Comparison of ENCODE assay signal across 14 mouse cellular contexts in the genomic region with DNA sequence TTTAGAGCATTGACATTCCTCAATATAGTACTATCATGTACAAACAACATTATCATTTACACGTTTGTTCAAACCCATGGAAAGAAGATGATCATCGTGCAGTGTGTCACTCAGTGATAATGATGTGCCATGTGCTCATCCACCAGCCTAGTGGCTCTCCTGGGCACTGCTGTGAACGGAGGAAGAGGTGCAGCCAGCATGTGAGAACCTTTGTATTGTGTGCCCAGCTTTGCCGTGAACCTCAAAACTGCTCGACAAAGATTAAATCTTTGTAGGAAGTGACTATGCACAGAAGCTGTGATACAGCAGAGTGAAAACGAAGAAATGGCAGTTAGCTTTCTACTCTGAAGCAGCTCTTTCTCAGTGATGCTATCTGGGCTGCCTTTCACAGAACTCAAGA. TPM values are rescaled to one million over a fixed set of nuclear protein-coding genes. Genes with fewer than 3 reads are reported as not detected.
DNase-seq lines count a peak whose midpoint lies in the region; ATAC-seq and TF ChIP-seq lines count a peak whose summit lies in the region.
"Had no signal": no experiment of that assay in that cellular context is flagged by ENCODE, and none has a peak within 500 bp of the region (broad histone marks: within the 10 kb centered on the region; RNA-seq: fewer than 3 reads in every experiment).

No protein-coding gene starts in this region.

- H3K4me3 ChIP-seq in liver, embryonic 14.5 days (ENCODE audit: insufficient read depth in 1 of 2, low read depth in 2 of 2, low read length in 2 of 2) = no peak overlapping the region
- H3K4me3 ChIP-seq in thymus, adult 2 months (ENCODE audit: control insufficient read depth, insufficient read depth, low read length) = no peak overlapping the region
- H3K4me3 ChIP-seq: embryonic facial prominence, embryonic 10.5 days; forebrain, embryonic 12.5 days had no signal

- peak; percentile 78 for ATAC-seq in liver, embryonic 14.5 days (ENCODE audit: insufficient read depth)

- no peaks in the 10 kb centered on the region for H3K9me3 ChIP-seq in liver, embryonic 14.5 days (ENCODE audit: control insufficient read depth, low read length)
- H3K9me3 ChIP-seq: embryonic facial prominence, embryonic 10.5 days; forebrain, embryonic 12.5 days had no signal

- no peak for TF ChIP-seq POLR2A in thymus, adult 2 months (IDR thresholded peaks at IDR 0.05; ENCODE audit: control insufficient read depth, extremely low read depth, insufficient read depth, low read length, poor library complexity)

- peak; percentile 59 for TF ChIP-seq CTCF in liver, embryonic 14.5 days (IDR thresholded peaks at IDR 0.05; ENCODE audit: low read depth)
- TF ChIP-seq CTCF in thymus, adult 2 months (IDR thresholded peaks at IDR 0.05; ENCODE audit: borderline replicate concordance, control insufficient read depth, extremely low read depth, insufficient read depth, low read length, poor library complexity) = no peak

- TF ChIP-seq EP300 in liver, embryonic 14.5 days (IDR thresholded peaks at IDR 0.05; ENCODE audit: low read depth) = no peak

- 0 out of 2 replicates have a peak overlapping the region, but pooled peaks have one; percentile 22 for H3K4me2 ChIP-seq in liver, embryonic 14.5 days (ENCODE audit: low read depth)
- H3K4me2 ChIP-seq: forebrain, embryonic 12.5 days had no signal

- intact Hi-C loops in left cerebral cortex, postnatal 25 days (cut with DNase I) = no loop called here

- DNase-seq in CD8-positive naive resting alpha-beta T cell, adult 2 months (ENCODE audit: low read depth in 2 of 2, low spot score in 2 of 2) = peak; percentile 19 to 35
- DNase-seq in c-Kit-positive CD71-positive TER-119-positive erythroid progenitor cells, embryonic 14.5 days (ENCODE audit: low spot score) = peak; percentile 38
- peak in 1 of 3 experiments; percentile 37 for DNase-seq in liver, embryonic 14.5 days (ENCODE audit: low read depth in 3 of 3, low spot score in 3 of 3)
- DNase-seq in thymus, adult 2 months = peak; percentile 24
- no peak for DNase-seq in left cerebral cortex, postnatal 25 days (ENCODE audit: low spot score in 2 of 2)
- DNase-seq in frontal cortex, adult 2 months (ENCODE audit: extremely low spot score in 1 of 2, low spot score in 1 of 2) = no peak
- DNase-seq in cerebellum, adult 9-10 months = no peak
- DNase-seq: cerebellum, adult 2 months; gastrocnemius, postnatal 36 days; heart, postnatal 36 days; spleen, adult 18-20 months had no signal

- 9% methylated on average over 6 of the region's 6 CpGs for WGBS in liver, embryonic 14.5 days (ENCODE audit: insufficient replicate concordance)
- 5% methylated on average over 6 of the region's 6 CpGs for WGBS in thymus, adult 2 months

- H3K9ac ChIP-seq in liver, embryonic 14.5 days (replicated peaks) = no peak overlapping the region
- H3K9ac ChIP-seq: forebrain, embryonic 12.5 days had no signal

- peaks cover 14 to 20% of the 10 kb centered on the region in 2 experiments for H3K4me1 ChIP-seq in liver, embryonic 14.5 days (replicated peaks; ENCODE audit: control insufficient read depth in 2 of 2, insufficient read depth in 2 of 2, low read length in 1 of 2)
- peaks cover 8% of the 10 kb centered on the region for H3K4me1 ChIP-seq in thymus, adult 2 months (replicated peaks; ENCODE audit: control insufficient read depth, insufficient read depth, low read length)
- H3K4me1 ChIP-seq: embryonic facial prominence, embryonic 10.5 days; forebrain, embryonic 12.5 days had no signal

- no peaks in the 10 kb centered on the region for H3K36me3 ChIP-seq in liver, embryonic 14.5 days (replicated peaks; ENCODE audit: control insufficient read depth, insufficient read depth, low read depth)
- H3K36me3 ChIP-seq in thymus, adult 2 months (ENCODE audit: control insufficient read depth, insufficient read depth, low read length) = no peaks in the 10 kb centered on the region
- H3K36me3 ChIP-seq: embryonic facial prominence, embryonic 10.5 days; forebrain, embryonic 12.5 days had no signal

- H3K27me3 ChIP-seq in liver, embryonic 14.5 days (ENCODE audit: control insufficient read depth, insufficient read depth, low read length) = no peaks in the 10 kb centered on the region
- H3K27me3 ChIP-seq in thymus, adult 2 months (ENCODE audit: control insufficient read depth, insufficient read depth, low read length) = no peaks in the 10 kb centered on the region
- H3K27me3 ChIP-seq: forebrain, embryonic 12.5 days had no signal

- peak overlapping the region; percentile 15; the same call in 1 of the 2 replicates for H3K27ac ChIP-seq in liver, embryonic 14.5 days
- H3K27ac ChIP-seq in thymus, adult 2 months (ENCODE audit: control insufficient read depth, insufficient read depth, low read length) = peak overlapping the region; percentile 48; the same call in 1 of the 2 replicates
- H3K27ac ChIP-seq: embryonic facial prominence, embryonic 10.5 days; forebrain, embryonic 12.5 days; kidney, postnatal 0 days had no signal

RNA-seq across cellular contexts. Expression of a gene that starts 32.6 kb away (rescaled TPM):
- 20.5 and 37.4 TPM in 2 replicates for polyA plus RNA-seq in liver, embryonic 14.5 days (2012; rRNA removed)
- 81.3 and 86.2 TPM in 2 replicates for polyA plus RNA-seq in liver, embryonic 14.5 days (2014; fragmentation: Nextera tagmentation; extraction: Ambion mirVana)
- 11.8 and 14.4 TPM in 2 replicates for polyA plus RNA-seq in thymus, adult 2 months (2012; rRNA removed)
- total RNA-seq in left cerebral cortex, postnatal 25 days (2021) = 10 to 100 TPM; 71.5 to 76.4 TPM
- polyA plus RNA-seq in frontal cortex, adult 2 months (2012; rRNA removed) = 55.6 and 59.0 TPM in 2 replicates

Comparison
In these comparisons a context has a peak if more than half of its experiments do, and no peak if none do; other contexts are left out.
1. DNase-seq: peak in CD8-positive naive resting alpha-beta T cell, adult 2 months (2 of 2), c-Kit-positive CD71-positive TER-119-positive erythroid progenitor cells, embryonic 14.5 days (single experiment) and thymus, adult 2 months (single experiment); none in left cerebral cortex, postnatal 25 days (0 of 2), frontal cortex, adult 2 months (0 of 2) and cerebellum, adult 9-10 months (single experiment).